Mouse (Mus musculus) G1E (cell line): Measurements from ENCODE around the gene Bscl2.

Experiments
- CTCF ChIP-seq: IDR thresholded peaks from 2 replicates; pipeline ENCODE4 v1.5.1; 2012; ENCODE audit warnings: low read depth, low read length, inconsistent platforms, mixed read lengths
- GATA1 ChIP-seq: IDR thresholded peaks from 2 replicates; pipeline ENCODE4 v1.6.1; 2012; ENCODE audit warnings: borderline replicate concordance, low read length, inconsistent platforms, mixed read lengths
- POLR2AphosphoS5 ChIP-seq: IDR thresholded peaks from 2 replicates; pipeline ENCODE4 v1.6.1; 2012; ENCODE audit warnings: low read depth, low read length, inconsistent platforms; ENCODE audit not compliant: insufficient replicate concordance
- TAL1 ChIP-seq: conservative IDR thresholded peaks from 2 replicates; pipeline ENCODE4 v1.6.1; 2012; ENCODE audit warnings: low read depth, low read length, inconsistent platforms, mixed read lengths

- TF ChIP-seq CTCF = no peak
- no peak for TF ChIP-seq GATA1
- no peak for TF ChIP-seq POLR2AphosphoS5
- no peak for TF ChIP-seq TAL1
Measured at GRCm38 (mm10) chr19:8842961-8843360, 5.7 kb downstream of the Bscl2 start.
